Mouse (Mus musculus) hematopoietic stem cell, adult 5-6 weeks (primary cell): ENCODE measurements at regions not wholly inside any gene's neighbourhood (a gene's known extent, or its start where the extent isn't known, plus 50 kb on each side); places are given as distances from the start of the nearest gene placed in this dataset.

Experiments used
- ATAC-seq, 2 experiments: fragments of 125-278 bp in 1 of 2; replicated peaks in 1 of 2; 2 replicates each; pipeline ENCODE4 v1.8.0; 2016 to 2017; ENCODE audit warnings: inconsistent platforms in 2 of 2, mild to moderate bottlenecking in 2 of 2, moderate number of reproducible peaks in 2 of 2, low read depth in 1 of 2, moderate TSS enrichment in 1 of 2; ENCODE audit not compliant: low FRiP score in 2 of 2, poor library complexity in 2 of 2, severe bottlenecking in 2 of 2, insufficient read depth in 1 of 2, low TSS enrichment in 1 of 2

- no peak for ATAC-seq
Observed at GRCm38 (mm10) chr2:148622216-148622615, 50.2 kb upstream of the Nxt1 start.

GRCm38 (mm10) chr2:148611911-148612310, 60.5 kb upstream of the Nxt1 start:
- ATAC-seq = no peak

- ATAC-seq = no peak
Observed at GRCm38 (mm10) chr2:148605425-148605930, 66.9 kb upstream of the Nxt1 start.

- ATAC-seq = no peak
Observed at GRCm38 (mm10) chr2:148603951-148604350, 68.5 kb upstream of the Nxt1 start.

GRCm38 (mm10) chr2:148603315-148603714, 69.1 kb upstream of the Nxt1 start:
- no peak for ATAC-seq

GRCm38 (mm10) chr2:148599498-148599897, 72.9 kb upstream of the Nxt1 start:
- ATAC-seq = peak; percentile 82 to 92

GRCm38 (mm10) chr2:148596966-148597365, 75.4 kb upstream of the Nxt1 start:
- peak in 1 of 2 experiments; percentile 22; a peak in 1 of 4 replicates for ATAC-seq

- ATAC-seq = peak; percentile 70 to 82; a peak in 2 of 4 replicates
Observed at GRCm38 (mm10) chr2:148585721-148586335, 86.6 kb upstream of the Nxt1 start.

- ATAC-seq = no peak
Observed at GRCm38 (mm10) chr2:148582208-148582607, 90.2 kb upstream of the Nxt1 start.

GRCm38 (mm10) chr2:148581666-148582065, 90.7 kb upstream of the Nxt1 start:
- ATAC-seq = no peak

GRCm38 (mm10) chr2:148580286-148580966, 92.0 kb upstream of the Nxt1 start:
- peak; percentile 44 to 55; a peak in 3 of 4 replicates for ATAC-seq

GRCm38 (mm10) chr2:148579564-148579963, 92.8 kb upstream of the Nxt1 start:
- ATAC-seq = no peak

GRCm38 (mm10) chr2:148579027-148579426, 93.4 kb upstream of the Nxt1 start:
- peak; percentile 94 to 96 for ATAC-seq

GRCm38 (mm10) chr2:148578176-148578575, 94.2 kb upstream of the Nxt1 start:
- no peak; a peak in 1 of 4 replicates for ATAC-seq

- ATAC-seq = no peak
Observed at GRCm38 (mm10) chr2:148575433-148575832, 97.0 kb upstream of the Nxt1 start.

GRCm38 (mm10) chr2:148572165-148572564, 100.2 kb upstream of the Nxt1 start:
- ATAC-seq = peak; percentile 34 to 50; a peak in 1 of 4 replicates

GRCm38 (mm10) chr2:148571616-148572015, 100.8 kb upstream of the Nxt1 start:
- no peak for ATAC-seq

GRCm38 (mm10) chr2:148571018-148571417, 101.4 kb upstream of the Nxt1 start:
- no peak for ATAC-seq
